Mouse (Mus musculus) megakaryocyte, adult 5-6 weeks (primary cell): ENCODE data around the gene Kri1. TPM values are rescaled to one million over a fixed set of nuclear protein-coding genes. Genes with fewer than 3 reads are reported as not detected.
"Not testable (repeated sequence)": the region's sequence is repeated elsewhere in the genome, so short reads cannot be mapped to it uniquely, and the experiment has no call there.

Experiments
- ATAC-seq: 2 replicates; pipeline ENCODE4 v1.8.0; 2016; ENCODE audit warnings: mild to moderate bottlenecking, inconsistent platforms; ENCODE audit not compliant: poor library complexity, severe bottlenecking
- total RNA-seq, 2 experiments: library from RNA; stranded (forward) in 1 of 2; stranded (reverse) in 1 of 2; fragments of 153-499, 151-499 nt in 1 of 2; fragments of 221-1000, 200-1000 nt in 1 of 2; gene quantifications; 2 replicates each; pipeline versions ENCODE4 v1.2.3 to v1.2.4; 2015 to 2017

Kri1 gene
- total RNA-seq, 2 experiments from 2014 or later = 28.0 to 76.9 TPM

GRCm38 (mm10) chr9:21246342-21246741, 41.4 kb downstream of the Kri1 start:
- ATAC-seq = 0 out of 2 replicates have a peak, but pooled peaks have one; percentile 29

GRCm38 (mm10) chr9:21245113-21245487, 42.7 kb downstream of the Kri1 start:
- no peak for ATAC-seq

GRCm38 (mm10) chr9:21244428-21245112, 43.2 kb downstream of the Kri1 start:
- 0 out of 2 replicates have a peak, but pooled peaks have one; percentile 11 for ATAC-seq

- no peak for ATAC-seq
Measured at GRCm38 (mm10) chr9:21243826-21244427, 43.8 kb downstream of the Kri1 start.

GRCm38 (mm10) chr9:21241343-21241742, 46.4 kb downstream of the Kri1 start:
- ATAC-seq = peak; percentile 65

- no peak for ATAC-seq
Measured at GRCm38 (mm10) chr9:21239465-21239848, 48.3 kb downstream of the Kri1 start.

- ATAC-seq = peak; percentile 73
Measured at GRCm38 (mm10) chr9:21238733-21239464, 48.9 kb downstream of the Kri1 start, which contains the start of gene Keap1. Gene Keap1, minus strand, starts transcription at chr9:21239361.

GRCm38 (mm10) chr9:21238004-21238732, 49.6 kb downstream of the Kri1 start:
- ATAC-seq = no peak

GRCm38 (mm10) chr9:21237368-21238003, 50.3 kb downstream of the Kri1 start:
- peak; percentile 62 for ATAC-seq

GRCm38 (mm10) chr9:21236991-21237367, 50.8 kb downstream of the Kri1 start:
- ATAC-seq = no peak

GRCm38 (mm10) chr9:21235341-21235740, 52.4 kb downstream of the Kri1 start:
- ATAC-seq = no peak

GRCm38 (mm10) chr9:21233805-21234204, 54.0 kb downstream of the Kri1 start:
- ATAC-seq = no peak

- ATAC-seq = no peak
Measured at GRCm38 (mm10) chr9:21233366-21233765, 54.4 kb downstream of the Kri1 start.

GRCm38 (mm10) chr9:21232867-21233266, 54.9 kb downstream of the Kri1 start:
- no peak for ATAC-seq

GRCm38 (mm10) chr9:21231551-21231950, 56.2 kb downstream of the Kri1 start:
- no peak for ATAC-seq

GRCm38 (mm10) chr9:21227342-21227741, 60.4 kb downstream of the Kri1 start:
- no peak; the same call in 1 of the 2 replicates for ATAC-seq

GRCm38 (mm10) chr9:21225415-21225758, 62.4 kb downstream of the Kri1 start:
- no peak for ATAC-seq

GRCm38 (mm10) chr9:21224576-21225414, 63.0 kb downstream of the Kri1 start:
- ATAC-seq = no peak

GRCm38 (mm10) chr9:21223906-21224305, 63.9 kb downstream of the Kri1 start:
- no peak for ATAC-seq

- ATAC-seq = not testable (repeated sequence)
Measured at GRCm38 (mm10) chr9:21223490-21223889, 64.3 kb downstream of the Kri1 start.
